Mouse (Mus musculus) layer of hippocampus, adult 9-10 months (tissue): Measurements from ENCODE around the gene Nek11.
"Not testable (repeated sequence)": the region's sequence is repeated elsewhere in the genome, so short reads cannot be mapped to it uniquely, and the experiment has no call there.

Experiments used
- DNase-seq: peaks from one replicate; pipeline ENCODE4 v3.0.0; 2022; ENCODE audit warnings: low spot score

Gene Nek11

DNA sequence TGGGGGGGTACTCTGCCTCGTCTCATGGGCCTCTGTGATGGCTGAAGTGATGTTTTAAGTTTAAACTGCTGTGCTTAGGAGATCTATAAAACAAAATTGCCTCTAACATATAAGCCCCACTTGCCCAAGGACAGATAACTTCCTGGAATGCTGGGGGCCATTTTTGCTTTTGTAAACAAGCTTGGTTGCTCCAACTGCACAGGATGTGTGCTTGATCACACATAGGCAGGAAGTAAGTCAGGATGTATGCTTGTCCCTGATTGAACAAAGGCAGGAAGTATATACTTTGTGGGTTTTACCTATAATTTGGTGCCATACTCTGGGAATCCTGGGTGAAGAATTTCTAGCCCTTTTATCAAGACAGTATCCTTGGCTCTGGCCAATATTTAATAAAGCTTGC, 258.9 kb downstream of the Nek11 start:
- DNase-seq: no peak

DNA sequence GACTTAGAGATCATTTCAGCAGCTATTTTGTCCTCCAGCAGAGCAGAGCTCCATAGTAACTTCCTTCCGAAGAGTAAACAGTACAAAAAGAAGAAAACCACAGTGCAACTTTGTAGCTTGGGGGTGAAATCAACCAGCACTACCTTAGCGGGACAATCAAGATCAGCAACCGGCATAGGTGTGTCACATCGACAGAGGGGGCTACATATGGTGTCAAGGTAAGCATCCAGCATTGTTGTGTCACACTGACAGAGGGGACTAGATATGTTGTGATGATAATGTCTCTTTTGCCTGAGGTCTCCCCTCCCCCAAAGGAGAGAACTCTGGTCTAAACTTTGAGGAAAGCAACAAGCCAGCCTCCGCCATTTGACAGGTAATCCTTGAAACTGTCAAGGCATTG, 260.8 kb downstream of the Nek11 start:
- no peak for DNase-seq

DNA sequence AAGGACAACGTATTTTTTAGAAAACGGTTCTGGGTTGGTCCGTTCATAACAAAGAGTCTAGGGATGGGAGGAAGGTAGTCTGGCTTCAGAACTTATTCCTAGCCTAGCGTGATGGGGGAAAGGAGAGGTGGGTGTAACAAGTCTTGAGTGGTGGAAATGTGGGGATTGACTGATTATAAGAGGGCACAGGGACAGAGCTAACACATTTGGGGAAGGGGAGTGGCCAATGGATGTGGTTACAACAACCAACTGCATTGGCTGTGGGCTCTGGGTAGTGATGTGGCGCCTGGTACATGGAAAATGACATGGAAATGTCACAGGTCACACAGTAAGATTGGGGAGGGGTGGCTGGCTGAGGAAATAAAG, 263.3 kb downstream of the Nek11 start:
- no peak for DNase-seq

DNA sequence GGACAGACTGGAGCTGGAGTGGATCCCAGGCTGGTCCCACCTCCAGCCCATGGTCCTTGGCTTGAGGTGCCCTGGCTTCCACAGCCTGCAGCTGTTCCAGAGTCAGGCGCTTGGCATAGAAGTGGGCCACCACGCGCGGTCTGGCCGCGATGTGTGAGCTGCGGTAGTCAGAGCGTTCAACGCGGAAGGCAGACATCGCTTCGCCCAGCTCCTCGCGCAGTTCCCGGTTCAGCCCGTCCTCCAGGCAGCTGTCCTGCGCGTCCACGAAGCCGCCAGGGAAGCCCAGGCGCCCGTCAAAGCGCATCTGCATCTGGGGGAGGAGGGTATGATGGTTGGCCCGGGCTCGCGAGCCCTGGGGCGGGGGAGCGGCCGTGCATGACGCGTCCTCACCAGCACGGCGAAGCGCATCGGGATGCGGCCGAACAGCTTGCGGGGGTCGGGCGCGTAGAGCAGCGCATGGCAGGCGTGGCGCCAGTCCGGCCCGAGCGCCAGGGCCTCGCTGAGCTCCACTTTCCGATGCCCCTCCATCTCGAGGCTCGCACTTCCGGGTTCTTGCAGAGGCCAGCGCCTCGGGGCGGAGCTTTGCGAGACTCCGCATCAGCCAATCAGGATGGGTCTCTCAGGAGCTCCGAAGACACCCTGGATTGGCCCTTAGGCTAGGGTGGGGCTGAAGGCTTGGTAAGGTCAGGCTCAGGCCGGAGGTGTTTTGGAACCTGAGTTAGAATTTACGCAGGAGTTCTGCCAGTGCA, 263.9 kb downstream of the Nek11 start, which contains the start of gene Nudt16:
Gene Nudt16, minus strand, starts transcription at position 572 of the 749 bp plus-strand sequence.
- peak; percentile 83 for DNase-seq

DNA sequence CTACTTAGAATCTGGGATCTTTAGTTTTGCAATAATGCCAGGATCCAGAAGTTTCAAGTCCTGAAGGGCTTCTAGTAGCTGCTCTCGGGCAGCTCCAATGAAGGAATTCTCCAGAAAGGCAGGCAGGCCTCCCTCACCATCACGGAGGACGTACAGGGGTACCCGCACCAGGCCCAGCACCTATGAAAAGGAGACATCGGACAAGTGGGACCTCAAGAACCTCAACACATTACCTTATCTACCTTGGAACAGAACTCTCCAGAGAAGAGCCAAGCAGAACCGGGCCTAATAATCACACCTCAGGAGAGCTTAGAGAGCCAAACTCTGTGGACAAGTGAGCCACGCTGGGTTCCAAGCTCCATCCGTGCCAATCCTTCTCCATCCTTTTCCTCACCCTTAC, 265.0 kb downstream of the Nek11 start:
- no peak for DNase-seq

DNA sequence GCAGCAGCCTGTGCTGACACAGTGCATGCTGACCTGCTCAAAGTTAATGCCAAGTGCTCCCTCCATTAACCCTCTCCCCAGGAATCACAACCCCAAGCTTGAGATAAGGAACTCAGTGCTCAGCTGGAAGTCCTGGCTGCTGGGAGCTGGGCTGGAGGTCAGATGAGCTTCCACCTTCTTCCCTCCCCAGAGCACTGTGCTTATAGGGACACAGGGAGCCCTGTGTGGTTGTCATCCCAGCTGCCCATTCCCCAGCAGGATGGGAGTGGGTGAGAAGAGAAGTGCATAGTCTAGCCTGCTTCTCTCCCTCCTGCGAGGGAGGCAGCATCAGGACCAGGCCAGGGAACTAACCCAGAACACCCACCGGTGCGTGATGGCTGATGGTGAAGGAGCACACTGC, 270.1 kb downstream of the Nek11 start:
- DNase-seq: not testable (repeated sequence)
